Mouse (Mus musculus): ENCODE data around the gene Tlcd2.
A peak's percentile ranks its signal among the peaks of the same experiment; 100 is the strongest.

The Tlcd2 gene

GRCm38 (mm10) chr11:75460844-75461742 is at the start of gene Tlcd2:
TSS of gene Tlcd2 (plus strand) at chr11:75461715.
- peak; percentile 100 for DNase-seq (ENCODE audit: low spot score)

GRCm38 (mm10) chr11:75415096-75415495 is 46.4 kb upstream of the Tlcd2 start:
- no peak for DNase-seq (ENCODE audit: low spot score)

GRCm38 (mm10) chr11:75415994-75416393 is 45.5 kb upstream of the Tlcd2 start:
- no peak for DNase-seq (ENCODE audit: low spot score)

GRCm38 (mm10) chr11:75420037-75420436 is 41.5 kb upstream of the Tlcd2 start:
- no peak for DNase-seq (ENCODE audit: low spot score)

- no peak for DNase-seq (ENCODE audit: low spot score)
Observed at GRCm38 (mm10) chr11:75420810-75421374, 40.6 kb upstream of the Tlcd2 start.

GRCm38 (mm10) chr11:75421375-75422012 is 40.0 kb upstream of the Tlcd2 start:
- DNase-seq (ENCODE audit: low spot score) = peak; percentile 65

GRCm38 (mm10) chr11:75422013-75422792 is 39.3 kb upstream of the Tlcd2 start, which contains the start of gene Serpinf1:
TSS of gene Serpinf1 (minus strand) at chr11:75422701.
- peak; percentile 76 for DNase-seq (ENCODE audit: low spot score)

GRCm38 (mm10) chr11:75423091-75423490 is 38.4 kb upstream of the Tlcd2 start:
- no peak for DNase-seq (ENCODE audit: low spot score)

GRCm38 (mm10) chr11:75424033-75424432 is 37.5 kb upstream of the Tlcd2 start:
- DNase-seq (ENCODE audit: low spot score) = no peak

- DNase-seq (ENCODE audit: low spot score) = no peak
Observed at GRCm38 (mm10) chr11:75424459-75424858, 37.1 kb upstream of the Tlcd2 start.

- DNase-seq (ENCODE audit: low spot score) = no peak
Observed at GRCm38 (mm10) chr11:75429019-75429705, 32.4 kb upstream of the Tlcd2 start.

GRCm38 (mm10) chr11:75431307-75431706 is 30.2 kb upstream of the Tlcd2 start:
- DNase-seq (ENCODE audit: low spot score) = no peak

GRCm38 (mm10) chr11:75434138-75434537 is 27.4 kb upstream of the Tlcd2 start:
- no peak for DNase-seq (ENCODE audit: low spot score)

GRCm38 (mm10) chr11:75438194-75438593 is 23.3 kb upstream of the Tlcd2 start:
- DNase-seq (ENCODE audit: low spot score) = no peak

GRCm38 (mm10) chr11:75438804-75439203 is 22.7 kb upstream of the Tlcd2 start:
- DNase-seq (ENCODE audit: low spot score) = no peak

- DNase-seq (ENCODE audit: low spot score) = no peak
Observed at GRCm38 (mm10) chr11:75439363-75439762, 22.2 kb upstream of the Tlcd2 start, which contains the start of gene Serpinf2. TSS of gene Serpinf2 (minus strand) at chr11:75439591.

GRCm38 (mm10) chr11:75439951-75440350 is 21.6 kb upstream of the Tlcd2 start:
- no peak for DNase-seq (ENCODE audit: low spot score)

GRCm38 (mm10) chr11:75441034-75441433 is 20.5 kb upstream of the Tlcd2 start:
- DNase-seq (ENCODE audit: low spot score) = no peak

- no peak for DNase-seq (ENCODE audit: low spot score)
Observed at GRCm38 (mm10) chr11:75441601-75442000, 19.9 kb upstream of the Tlcd2 start.

GRCm38 (mm10) chr11:75443711-75444110 is 17.8 kb upstream of the Tlcd2 start:
- DNase-seq (ENCODE audit: low spot score) = peak; percentile 28

- no peak for DNase-seq (ENCODE audit: low spot score)
Observed at GRCm38 (mm10) chr11:75448575-75448974, 12.9 kb upstream of the Tlcd2 start.
